18 mouse cellular contexts compared by ENCODE assay signal in genomic region chr4:141603921-141604320, GRCm38 (mm10). TPM values are rescaled to one million over a fixed set of nuclear protein-coding genes. Genes with fewer than 3 reads are reported as not detected.
A peak's percentile ranks its signal among the peaks of the same experiment; 100 is the strongest.
DNase-seq lines count a peak whose midpoint lies in the region; ATAC-seq and TF ChIP-seq lines count a peak whose summit lies in the region.
"Had no signal": no experiment of that assay in that cellular context is flagged by ENCODE, and none has a peak within 500 bp of the region (broad histone marks: within the 10 kb centered on the region; RNA-seq: fewer than 3 reads in every experiment).

No protein-coding gene starts in this region.

- no peaks in the 10 kb centered on the region for H3K27me3 ChIP-seq in kidney, embryonic 14.5 days (ENCODE audit: control insufficient read depth, insufficient read depth, low read length)
- H3K27me3 ChIP-seq in lung, postnatal 0 days (replicated peaks; ENCODE audit: insufficient read depth, low read length): no peaks in the 10 kb centered on the region
- H3K27me3 ChIP-seq in stomach, postnatal 0 days (ENCODE audit: control insufficient read depth, insufficient read depth, low read length): no peaks in the 10 kb centered on the region
- H3K27me3 ChIP-seq: limb, embryonic 15.5 days had no signal

- intact Hi-C loops in left cerebral cortex, adult 2 months (cut with DNase I): no loop called here

- DNase-seq in kidney, postnatal 36 days: no peak
- no peak for DNase-seq in lung, postnatal 0 days (ENCODE audit: low spot score)
- DNase-seq in lung, postnatal 14 days: no peak
- no peak for DNase-seq in stomach, postnatal 0 days (ENCODE audit: low spot score)
- DNase-seq in left cerebral cortex, adult 2 months (ENCODE audit: extremely low spot score in 1 of 2, low spot score in 2 of 2): no peak
- DNase-seq: adrenal gland, postnatal 25 days; cerebellum, adult 9-10 months; forebrain, postnatal 0 days; gastrocnemius, postnatal 10 days; liver, postnatal 0 days; thymus, postnatal 36 days had no signal

- H3K27ac ChIP-seq in kidney, embryonic 14.5 days (ENCODE audit: low read depth, low read length): peak overlapping the region; percentile 12; the same call in 1 of the 2 replicates
- H3K27ac ChIP-seq in lung, postnatal 0 days (ENCODE audit: low read length): peak overlapping the region; percentile 51
- H3K27ac ChIP-seq in embryonic fibroblast, embryonic 13.5 days (ENCODE audit: insufficient read depth, low read length): peak overlapping the region; percentile 50; the same call in 1 of the 2 replicates
- peak overlapping the region; percentile 56 for H3K27ac ChIP-seq in stomach, postnatal 0 days (replicated peaks)
- no peak overlapping the region for H3K27ac ChIP-seq in left cerebral cortex, adult 2 months
- H3K27ac ChIP-seq: hindbrain, postnatal 0 days; neural tube, embryonic 13.5 days had no signal

- no peak overlapping the region for H3K9ac ChIP-seq in kidney, embryonic 14.5 days (ENCODE audit: low read depth, low read length)
- H3K9ac ChIP-seq in lung, postnatal 0 days (replicated peaks; ENCODE audit: low read depth): no peak overlapping the region
- no peak overlapping the region; the same call in 1 of the 2 replicates for H3K9ac ChIP-seq in stomach, postnatal 0 days (ENCODE audit: low read length)
- H3K9ac ChIP-seq: forebrain, postnatal 0 days; limb, embryonic 15.5 days; liver, postnatal 0 days; neural tube, embryonic 13.5 days had no signal

- WGBS in kidney, embryonic 14.5 days: 68% methylated on average over 4 of the region's 4 CpGs
- WGBS in lung, postnatal 0 days: 64% methylated on average over 4 of the region's 4 CpGs
- 30% methylated on average over 4 of the region's 4 CpGs for WGBS in stomach, postnatal 0 days

- H3K4me3 ChIP-seq in kidney, embryonic 14.5 days (ENCODE audit: low read length): no peak overlapping the region
- H3K4me3 ChIP-seq in lung, postnatal 0 days (ENCODE audit: low read depth, low read length): no peak overlapping the region
- no peak overlapping the region for H3K4me3 ChIP-seq in embryonic fibroblast, embryonic 13.5 days (ENCODE audit: insufficient read depth, low read length)
- H3K4me3 ChIP-seq in stomach, postnatal 0 days (ENCODE audit: low read depth, low read length): no peak overlapping the region
- no peak overlapping the region for H3K4me3 ChIP-seq in left cerebral cortex, adult 2 months
- H3K4me3 ChIP-seq: limb, embryonic 15.5 days; neural tube, embryonic 13.5 days had no signal

- TF ChIP-seq EP300 in lung, postnatal 0 days (IDR thresholded peaks at IDR 0.05): no peak
- no peak for TF ChIP-seq EP300 in stomach, postnatal 0 days (optimal IDR thresholded peaks at IDR 0.05)

- no peaks in the 10 kb centered on the region; the same call in 1 of the 2 replicates for H3K9me3 ChIP-seq in kidney, embryonic 14.5 days (ENCODE audit: control insufficient read depth, low read length)
- no peaks in the 10 kb centered on the region for H3K9me3 ChIP-seq in lung, postnatal 0 days (ENCODE audit: low read length)
- H3K9me3 ChIP-seq in stomach, postnatal 0 days (ENCODE audit: control insufficient read depth, low read length): no peaks in the 10 kb centered on the region
- H3K9me3 ChIP-seq: limb, embryonic 15.5 days; neural tube, embryonic 13.5 days had no signal

- H3K36me3 ChIP-seq in kidney, embryonic 14.5 days (ENCODE audit: control insufficient read depth, insufficient read depth, low read length): no peaks in the 10 kb centered on the region
- H3K36me3 ChIP-seq in lung, postnatal 0 days (ENCODE audit: insufficient read depth, low read length): no peaks in the 10 kb centered on the region
- H3K36me3 ChIP-seq in stomach, postnatal 0 days (ENCODE audit: control insufficient read depth, insufficient read depth, low read length): no peaks in the 10 kb centered on the region
- H3K36me3 ChIP-seq: limb, embryonic 15.5 days; neural tube, embryonic 13.5 days had no signal

- TF ChIP-seq CTCF in lung, postnatal 0 days (IDR thresholded peaks at IDR 0.05): no peak
- TF ChIP-seq CTCF in embryonic fibroblast, embryonic 13.5 days (IDR thresholded peaks at IDR 0.05; ENCODE audit: borderline replicate concordance, insufficient read depth, low read length): no peak
- no peak for TF ChIP-seq CTCF in stomach, postnatal 0 days (IDR thresholded peaks at IDR 0.05; ENCODE audit: low read depth)
- no peak for TF ChIP-seq CTCF in left cerebral cortex, adult 2 months (IDR thresholded peaks at IDR 0.05)

- H3K4me1 ChIP-seq in kidney, embryonic 14.5 days (ENCODE audit: control insufficient read depth, insufficient read depth, low read length): peaks cover 21% of the 10 kb centered on the region; the same call in 1 of the 2 replicates
- peaks cover 9% of the 10 kb centered on the region; the same call in 1 of the 2 replicates for H3K4me1 ChIP-seq in lung, postnatal 0 days (ENCODE audit: insufficient read depth, low read depth, low read length)
- H3K4me1 ChIP-seq in embryonic fibroblast, embryonic 13.5 days (ENCODE audit: control insufficient read depth, insufficient read depth, low read length): peaks cover 7% of the 10 kb centered on the region; the same call in 1 of the 2 replicates
- peaks cover 3% of the 10 kb centered on the region; the same call in 1 of the 2 replicates for H3K4me1 ChIP-seq in stomach, postnatal 0 days (replicated peaks; ENCODE audit: control insufficient read depth, insufficient read depth)

- no peak for TF ChIP-seq POLR2A in embryonic fibroblast, embryonic 13.5 days (IDR thresholded peaks at IDR 0.05; ENCODE audit: low read depth, low read length)

- H3K4me2 ChIP-seq in kidney, embryonic 14.5 days (replicated peaks; ENCODE audit: low read depth, low read length): no peak overlapping the region
- H3K4me2 ChIP-seq in lung, postnatal 0 days (replicated peaks; ENCODE audit: low read depth, low read length): no peak overlapping the region
- no peak overlapping the region for H3K4me2 ChIP-seq in stomach, postnatal 0 days (replicated peaks; ENCODE audit: low read depth)
- H3K4me2 ChIP-seq: limb, embryonic 15.5 days; neural tube, embryonic 13.5 days had no signal

- no peak for ATAC-seq in kidney, embryonic 14.5 days (ENCODE audit: low FRiP score, low TSS enrichment)
- no peak for ATAC-seq in lung, postnatal 0 days
- no peak for ATAC-seq in stomach, postnatal 0 days (ENCODE audit: low FRiP score, low TSS enrichment)
- no peak for ATAC-seq in CD4-positive, CD25-positive, alpha-beta regulatory T cell, adult 4 months
- ATAC-seq: activated CD4-positive, CD25-positive, alpha-beta regulatory T cell, adult 4 months; forebrain, postnatal 0 days; hindbrain, postnatal 0 days had no signal

RNA-seq across cellular contexts. Expression of gene Fblim1, which starts 2.0 kb away (rescaled TPM):
- polyA plus RNA-seq in kidney, embryonic 14.5 days (2014; fragmentation: Nextera tagmentation; extraction: Ambion mirVana): 49.4 and 71.3 TPM in 2 replicates
- polyA plus RNA-seq in lung, postnatal 0 days (2015; fragmentation: Nextera tagmentation; extraction: Ambion mirVana): 52.3 and 57.5 TPM in 2 replicates
- 72.4 and 90.1 TPM in 2 replicates for polyA plus RNA-seq in embryonic fibroblast, embryonic 13.5 days (2011; ENCODE audit: insufficient read length, low read depth, missing spikeins)
- polyA plus RNA-seq in stomach, postnatal 0 days (2015; fragmentation: Nextera tagmentation; extraction: Ambion mirVana): 45.1 and 49.2 TPM in 2 replicates
- polyA plus RNA-seq in CD4-positive, CD25-positive, alpha-beta regulatory T cell, adult 4 months (2017; shearing (Covaris generic)): under 1 TPM in 1 of 2 experiments, not detected in 1; 0.13 TPM
- 1 to 10 TPM in 1 of 2 experiments, under 1 TPM in 1; 0.75 to 1.1 TPM for total RNA-seq in left cerebral cortex, adult 2 months (2021)

RNA-seq across cellular contexts. Expression of gene Tmem82, which starts 14.5 kb away (rescaled TPM):
- polyA plus RNA-seq in kidney, embryonic 14.5 days (2014; fragmentation: Nextera tagmentation; extraction: Ambion mirVana): 0.86 and 1.2 TPM in 2 replicates
- polyA plus RNA-seq in lung, postnatal 0 days (2015; fragmentation: Nextera tagmentation; extraction: Ambion mirVana): 3.5 and 3.6 TPM in 2 replicates
- polyA plus RNA-seq in embryonic fibroblast, embryonic 13.5 days (2011; ENCODE audit: insufficient read length, low read depth, missing spikeins): not detected in 2 replicates
- 2.2 and 2.3 TPM in 2 replicates for polyA plus RNA-seq in stomach, postnatal 0 days (2015; fragmentation: Nextera tagmentation; extraction: Ambion mirVana)
- polyA plus RNA-seq in CD4-positive, CD25-positive, alpha-beta regulatory T cell, adult 4 months (2017; shearing (Covaris generic)): not detected
- total RNA-seq in left cerebral cortex, adult 2 months (2021): 1 to 10 TPM in 1 of 2 experiments, under 1 TPM in 1; 0.30 to 1.1 TPM

RNA-seq across cellular contexts. Expression of gene Slc25a34, which starts 19.7 kb away (rescaled TPM):
- polyA plus RNA-seq in kidney, embryonic 14.5 days (2014; fragmentation: Nextera tagmentation; extraction: Ambion mirVana): 0.07 TPM in 1 of 2 replicates, not detected in the other
- polyA plus RNA-seq in lung, postnatal 0 days (2015; fragmentation: Nextera tagmentation; extraction: Ambion mirVana): 1.1 and 1.2 TPM in 2 replicates
- 0.19 TPM in 1 of 2 replicates, not detected in the other for polyA plus RNA-seq in embryonic fibroblast, embryonic 13.5 days (2011; ENCODE audit: insufficient read length, low read depth, missing spikeins)
- 1.6 and 1.8 TPM in 2 replicates for polyA plus RNA-seq in stomach, postnatal 0 days (2015; fragmentation: Nextera tagmentation; extraction: Ambion mirVana)
- polyA plus RNA-seq in CD4-positive, CD25-positive, alpha-beta regulatory T cell, adult 4 months (2017; shearing (Covaris generic)): not detected
- total RNA-seq in left cerebral cortex, adult 2 months (2021): 1 to 10 TPM; 3.2 TPM
- polyA plus RNA-seq: activated CD4-positive, CD25-positive, alpha-beta regulatory T cell, adult 4 months had no signal

Comparison
In these comparisons a context has a peak if more than half of its experiments do, and no peak if none do; other contexts are left out.
1. RNA of gene Fblim1, which starts 2.0 kb away (polyA plus RNA-seq): 72.4 to 90.1 TPM in embryonic fibroblast, embryonic 13.5 days, 49.4 to 71.3 TPM in kidney, embryonic 14.5 days, 52.3 to 57.5 TPM in lung, postnatal 0 days and 45.1 to 49.2 TPM in stomach, postnatal 0 days; 0.13 TPM in CD4-positive, CD25-positive, alpha-beta regulatory T cell, adult 4 months; every median in the first group is over 10 times any median in the second.